Mouse (Mus musculus): ENCODE data around the gene Tdo2. TPM values are rescaled to one million over a fixed set of nuclear protein-coding genes. Genes with fewer than 3 reads are reported as not detected.

Gene Tdo2
- total RNA-seq, 4 experiments from 2014 or later = 8.7 to 12.8 (median 9.5) TPM

Other genes with a start within 250 kb of the Tdo2 start
- gene Ctso, start 43.6 kb downstream of the Tdo2 start, total RNA-seq (2022) = 10 to 100 TPM; 18.2 to 26.1 (median 22.2) TPM
- gene Asic5, start 6.1 kb upstream of the Tdo2 start, total RNA-seq (2022) = not detected
- 100 to 1,000 TPM; 102 to 116 (median 110) TPM for gene Gucy1b1, start 98.5 kb upstream of the Tdo2 start, total RNA-seq (2022)
- gene Gucy1a1, start 169.6 kb upstream of the Tdo2 start, total RNA-seq (2022) = 10 to 100 TPM; 19.4 to 21.8 (median 20.4) TPM

All from layer of hippocampus, adult 8-10 months (tissue).